In the genomic region with DNA sequence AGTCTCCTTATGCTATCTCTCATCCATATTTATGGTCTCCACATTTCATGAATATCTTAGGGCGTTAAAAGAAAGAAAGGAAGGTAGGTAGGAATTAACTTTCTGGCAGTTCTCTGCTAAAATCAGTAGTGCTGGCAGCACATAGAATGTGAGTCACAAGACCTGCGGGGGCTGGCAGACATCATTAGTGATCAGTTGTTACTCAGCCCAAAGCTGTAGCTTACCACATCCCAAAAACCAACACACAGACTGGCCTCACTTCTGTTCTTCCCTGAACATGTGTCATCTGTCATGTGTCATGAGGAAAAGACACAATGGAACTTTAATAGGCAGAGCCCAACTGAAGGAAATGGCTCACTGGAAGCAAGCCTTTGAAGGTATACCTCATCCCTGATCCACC, we compare ENCODE assay signal across 40 mouse cellular contexts. TPM values are rescaled to one million over a fixed set of nuclear protein-coding genes. Genes with fewer than 3 reads are reported as not detected.
A peak's percentile ranks its signal among the peaks of the same experiment; 100 is the strongest.
DNase-seq lines count a peak whose midpoint lies in the region; ATAC-seq and TF ChIP-seq lines count a peak whose summit lies in the region.
"Had no signal": no experiment of that assay in that cellular context is flagged by ENCODE, and none has a peak within 500 bp of the region (broad histone marks: within the 10 kb centered on the region; RNA-seq: fewer than 3 reads in every experiment).

No protein-coding gene starts in this region.

- no peak overlapping the region for H3K9ac ChIP-seq in forebrain, embryonic 16.5 days (replicated peaks; ENCODE audit: low read depth, low read length)
- H3K9ac ChIP-seq: forebrain, embryonic 13.5 days; hindbrain, embryonic 14.5 days; limb, embryonic 12.5 days; lung, embryonic 15.5 days; midbrain, embryonic 13.5 days; neural tube, embryonic 15.5 days had no signal

- WGBS in forebrain, embryonic 16.5 days, result 31% methylated on average over 2 of the region's 2 CpGs
- WGBS in forebrain, embryonic 10.5 days, result 80% methylated on average over 2 of the region's 2 CpGs

- TF ChIP-seq POLR2A in myocyte (IDR thresholded peaks at IDR 0.05; ENCODE audit: insufficient read length, low read depth), result no peak

- ATAC-seq in forebrain, embryonic 16.5 days, result peak; percentile 55
- ATAC-seq: forebrain, embryonic 13.5 days; midbrain, embryonic 13.5 days had no signal

- no peaks in the 10 kb centered on the region for H3K79me2 ChIP-seq in myocyte (ENCODE audit: control insufficient read depth, insufficient read depth)

- no peak for DNase-seq in forebrain, embryonic 10.5 days (ENCODE audit: extremely low spot score, low spot score)
- peak; percentile 18 for DNase-seq in layer of hippocampus, adult 9-10 months (ENCODE audit: low spot score)
- DNase-seq in layer of hippocampus, postnatal 25 days (ENCODE audit: extremely low spot score in 1 of 2, low spot score in 1 of 2), result no peak
- DNase-seq in Muller cell, postnatal 12 days (ENCODE audit: inconsistent ontology term), result peak; percentile 39
- no peak for DNase-seq in embryo, embryonic 10.5 days (ENCODE audit: low spot score)
- DNase-seq: adrenal gland, postnatal 14 days; cerebellum, adult 11-12 months; cerebellum, adult 9-11 months; gastrocnemius, adult 2 months; gastrocnemius, postnatal 36 days; kidney, adult 11 months; kidney, postnatal 25 days; retina, postnatal 1 day; right cerebral cortex, postnatal 14 days; thymus, postnatal 4 days had no signal

- H3K4me1 ChIP-seq in forebrain, embryonic 16.5 days (replicated peaks; ENCODE audit: control insufficient read depth, insufficient read depth, low read length), result peaks cover 9% of the 10 kb centered on the region
- no peaks in the 10 kb centered on the region for H3K4me1 ChIP-seq in forebrain, embryonic 10.5 days
- H3K4me1 ChIP-seq: limb, embryonic 12.5 days; megakaryocyte, embryonic 14.5 days had no signal

- no peaks in the 10 kb centered on the region for H3K36me3 ChIP-seq in forebrain, embryonic 16.5 days (ENCODE audit: control insufficient read depth, insufficient read depth)
- no peaks in the 10 kb centered on the region for H3K36me3 ChIP-seq in forebrain, embryonic 10.5 days (replicated peaks)
- no peaks in the 10 kb centered on the region for H3K36me3 ChIP-seq in myocyte (ENCODE audit: control insufficient read depth, insufficient read depth)
- H3K36me3 ChIP-seq: limb, embryonic 12.5 days; lung, embryonic 15.5 days; midbrain, embryonic 13.5 days; neural tube, embryonic 15.5 days had no signal

- peaks cover 6% of the 10 kb centered on the region for H3K27me3 ChIP-seq in forebrain, embryonic 16.5 days (replicated peaks; ENCODE audit: control insufficient read depth, insufficient read depth, low read length)
- no peaks in the 10 kb centered on the region; the same call in 1 of the 2 replicates for H3K27me3 ChIP-seq in forebrain, embryonic 10.5 days (ENCODE audit: poor library complexity, severe bottlenecking)
- no peaks in the 10 kb centered on the region for H3K27me3 ChIP-seq in myocyte (ENCODE audit: control insufficient read depth, insufficient read depth, insufficient read length)
- H3K27me3 ChIP-seq: neural tube, embryonic 15.5 days had no signal

- no peak overlapping the region for H3K4me2 ChIP-seq in forebrain, embryonic 16.5 days (ENCODE audit: low read length)
- peak overlapping the region; percentile 32 for H3K4me2 ChIP-seq in myocyte (ENCODE audit: low read depth)
- H3K4me2 ChIP-seq: forebrain, embryonic 13.5 days; hindbrain, embryonic 14.5 days; limb, embryonic 12.5 days; lung, embryonic 15.5 days; midbrain, embryonic 13.5 days; neural tube, embryonic 15.5 days had no signal

- no peak overlapping the region for H3ac ChIP-seq in myocyte (ENCODE audit: control insufficient read depth, insufficient read length)

- no peak overlapping the region for H3K27ac ChIP-seq in forebrain, embryonic 16.5 days (ENCODE audit: low read length)
- no peak overlapping the region for H3K27ac ChIP-seq in forebrain, embryonic 10.5 days
- H3K27ac ChIP-seq: forebrain, embryonic 13.5 days; gastrocnemius, adult 2 months; hindbrain, embryonic 14.5 days; layer of hippocampus, adult 2 months; left cerebral cortex, adult 2 months; limb, embryonic 12.5 days; lung, embryonic 15.5 days; midbrain, embryonic 13.5 days; neural tube, embryonic 15.5 days had no signal

- no peaks in the 10 kb centered on the region for H3K9me3 ChIP-seq in forebrain, embryonic 16.5 days (ENCODE audit: control insufficient read depth, low read length)
- H3K9me3 ChIP-seq in forebrain, embryonic 10.5 days, result no peaks in the 10 kb centered on the region
- H3K9me3 ChIP-seq: forebrain, embryonic 13.5 days; limb, embryonic 12.5 days; lung, embryonic 15.5 days; megakaryocyte, embryonic 14.5 days; midbrain, embryonic 13.5 days; neural tube, embryonic 15.5 days had no signal

- H3K4me3 ChIP-seq in forebrain, embryonic 16.5 days (replicated peaks; ENCODE audit: low read length), result no peak overlapping the region
- no peak overlapping the region for H3K4me3 ChIP-seq in forebrain, embryonic 10.5 days
- H3K4me3 ChIP-seq in myocyte, result no peak overlapping the region
- H3K4me3 ChIP-seq: erythroblast, embryonic 14.5 days; forebrain, embryonic 13.5 days; gastrocnemius, adult 2 months; layer of hippocampus, adult 2 months; left cerebral cortex, adult 2 months; limb, embryonic 12.5 days; lung, embryonic 15.5 days; megakaryocyte, embryonic 14.5 days; midbrain, embryonic 13.5 days; neural tube, embryonic 15.5 days had no signal

TF ChIP-seq in myocyte, 11 proteins besides CTCF, POLR2A, EP300 and RAD21:
- TF ChIP-seq MYOG (IDR thresholded peaks at IDR 0.05; ENCODE audit: control insufficient read depth in 1 of 3, insufficient read depth in 1 of 3, insufficient read length in 2 of 3, low read depth in 2 of 3), result no peak
- no peak for TF ChIP-seq SRF (IDR thresholded peaks at IDR 0.05; ENCODE audit: control insufficient read depth, insufficient read length, low read depth)
- TF ChIP-seq USF1 (IDR thresholded peaks at IDR 0.05; ENCODE audit: low read depth), result peak; percentile 6

RNA-seq across cellular contexts. Expression of gene Prlhr, which starts 9.0 kb away (rescaled TPM):
- 0.22 TPM in 1 of 2 replicates, not detected in the other for polyA plus RNA-seq in forebrain, embryonic 16.5 days (2015; fragmentation: Nextera tagmentation; extraction: Ambion mirVana)
- not detected in 2 replicates for polyA plus RNA-seq in forebrain, embryonic 10.5 days (2016; fragmentation: Nextera tagmentation; extraction: Ambion mirVana)
- under 1 TPM; 0.23 to 0.27 TPM for total RNA-seq in layer of hippocampus, postnatal 25 days (2021)
- not detected for polyA plus RNA-seq in myocyte (2012; fragmentation: generic; extraction: Trizol)
- total RNA-seq: gastrocnemius, adult 2 months; gastrocnemius, postnatal 36 days; heart, adult 8-10 months; hematopoietic stem cell, adult 5-6 weeks; left cerebral cortex, adult 2 months; left cerebral cortex, postnatal 25 days; liver, adult 2 months; monocyte, adult 5-6 weeks had no signal
- polyA plus RNA-seq: embryonic facial prominence, embryonic 14.5 days; erythroblast, embryonic 14.5 days; forebrain, embryonic 13.5 days; heart, embryonic 16.5 days; kidney, embryonic 14.5 days; limb, embryonic 12.5 days; liver, adult 2 months; liver, embryonic 16.5 days; lung, embryonic 15.5 days; small intestine, adult 2 months; stomach, embryonic 14.5 days; testis, adult 2 months; thymus, postnatal 0 days had no signal

Comparison
In these comparisons a context has a peak if more than half of its experiments do, and no peak if none do; other contexts are left out.
1. DNase-seq: peak in layer of hippocampus, adult 9-10 months (single experiment) and Muller cell, postnatal 12 days (single experiment); none in forebrain, embryonic 10.5 days (single experiment), layer of hippocampus, postnatal 25 days (0 of 2) and embryo, embryonic 10.5 days (single experiment).